Mouse (Mus musculus) bone marrow, adult 2 months (tissue): ENCODE measurements around the gene Arhgef7.

ENCODE experiments used
- CTCF ChIP-seq: fragments of 200-500 bp; IDR thresholded peaks from 2 replicates; pipeline ENCODE4 v1.5.1; 2011; ENCODE audit warnings: low read length, control low read depth; ENCODE audit not compliant: control insufficient read depth, insufficient read depth
- POLR2A ChIP-seq: fragments of 200-500 bp; IDR thresholded peaks from 2 replicates; pipeline ENCODE4 v1.6.1; 2011; ENCODE audit warnings: low read depth, mild to moderate bottlenecking, control low read depth, low read length, borderline replicate concordance; ENCODE audit not compliant: control insufficient read depth

DNA sequence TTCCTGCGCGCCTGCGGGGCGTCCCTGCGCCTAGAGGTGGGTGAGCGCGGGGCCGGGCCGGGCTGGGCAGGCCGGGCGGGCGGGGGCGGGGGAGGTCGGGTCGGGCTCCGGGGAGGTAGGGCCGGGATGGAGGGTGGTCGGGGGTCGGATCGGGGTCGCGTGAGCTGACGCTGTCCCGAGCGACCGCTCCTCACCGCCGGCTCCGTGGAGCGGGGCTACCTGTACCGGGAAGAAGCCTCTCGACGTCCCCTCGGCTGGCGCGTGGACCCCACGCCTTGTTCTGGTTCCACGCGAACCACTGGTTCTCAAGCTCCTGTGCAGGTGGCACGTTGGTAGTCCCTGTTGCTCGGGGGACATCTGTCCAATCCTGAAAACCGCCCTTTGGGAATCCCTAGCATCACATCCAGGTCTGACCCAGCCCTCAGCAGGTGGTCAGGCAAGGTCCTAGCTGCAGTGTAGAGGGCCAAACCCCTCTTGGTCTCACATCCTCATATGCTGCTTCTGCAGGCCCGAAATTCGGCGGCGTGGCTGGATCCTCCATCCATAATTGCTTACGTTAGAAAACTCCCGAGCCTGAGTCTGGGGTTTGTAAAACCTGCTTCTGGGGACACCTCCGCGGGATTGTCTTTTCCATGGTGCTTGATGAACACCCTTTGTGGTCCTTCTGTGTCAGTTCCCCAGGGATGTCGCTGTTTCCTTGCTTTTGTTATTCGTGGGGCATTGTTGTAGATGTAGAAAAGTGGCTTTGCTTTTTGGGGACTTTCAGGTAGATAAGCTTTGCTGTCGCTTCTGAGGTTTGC lies 31.2 kb downstream of the Arhgef7 start:
- no peak for TF ChIP-seq CTCF
- no peak for TF ChIP-seq POLR2A
